Mouse (Mus musculus) liver, adult 2 months (tissue): ENCODE results near the gene Tbc1d16.

Experiments
- CTCF ChIP-seq: fragments of 200-500 bp; IDR thresholded peaks from 2 replicates; pipeline ENCODE4 v1.5.1; 2011; ENCODE audit warnings: low read depth, low read length, control low read depth
- POLR2A ChIP-seq: fragments of 200-500 bp; IDR thresholded peaks from 2 replicates; pipeline ENCODE4 v1.6.1; 2011; ENCODE audit warnings: low read length, control low read depth; ENCODE audit not compliant: insufficient read depth; ENCODE audit errors: extremely low read depth

- TF ChIP-seq POLR2A, result no peak
- no peak for TF ChIP-seq CTCF
Measured at GRCm38 (mm10) chr11:119151073-119151607, 77.2 kb downstream of the Tbc1d16 start.
